In genomic region chr1:58309853-58310252, GRCm38 (mm10) we compare ENCODE assay signal across 28 mouse cellular contexts. TPM values are rescaled to one million over a fixed set of nuclear protein-coding genes. Genes with fewer than 3 reads are reported as not detected.
A peak's percentile ranks its signal among the peaks of the same experiment; 100 is the strongest.
DNase-seq lines count a peak whose midpoint lies in the region; TF ChIP-seq lines count a peak whose summit lies in the region.
"Had no signal": no experiment of that assay in that cellular context is flagged by ENCODE, and none has a peak within 500 bp of the region (broad histone marks: within the 10 kb centered on the region; RNA-seq: fewer than 3 reads in every experiment).

No protein-coding gene starts in this region.

- H3K36me3 ChIP-seq in heart, adult 2 months (ENCODE audit: control insufficient read depth, insufficient read depth, low read length) = no peaks in the 10 kb centered on the region
- H3K36me3 ChIP-seq: forebrain, embryonic 10.5 days; G1E; hindbrain, embryonic 12.5 days; hindbrain, embryonic 15.5 days had no signal

- H3K9ac ChIP-seq in heart, adult 2 months (ENCODE audit: low read depth, low read length) = no peak overlapping the region
- H3K9ac ChIP-seq: forebrain, embryonic 13.5 days; hindbrain, embryonic 12.5 days; hindbrain, embryonic 15.5 days had no signal

- no peak for TF ChIP-seq POLR2A in heart, adult 2 months (IDR thresholded peaks at IDR 0.05; ENCODE audit: insufficient read depth, low read depth, low read length)

- no peaks in the 10 kb centered on the region for H3K4me1 ChIP-seq in heart, adult 2 months (ENCODE audit: control insufficient read depth, insufficient read depth, low read length)
- H3K4me1 ChIP-seq: forebrain, embryonic 10.5 days; forebrain, embryonic 13.5 days; hindbrain, embryonic 12.5 days; hindbrain, embryonic 15.5 days had no signal

- 61% methylated on average over 4 of the region's 4 CpGs for WGBS in heart, adult 2 months

- intact Hi-C loops in heart, adult 2 months (cut with DNase I) = no loop called here

- no peak overlapping the region for H3K27ac ChIP-seq in heart, adult 2 months
- H3K27ac ChIP-seq: forebrain, embryonic 10.5 days; forebrain, embryonic 13.5 days; hindbrain, embryonic 12.5 days; hindbrain, embryonic 15.5 days had no signal

- H3K79me2 ChIP-seq in heart, adult 2 months (replicated peaks; ENCODE audit: control insufficient read depth, insufficient read depth, low read length) = no peaks in the 10 kb centered on the region

- no peaks in the 10 kb centered on the region for H3K27me3 ChIP-seq in heart, adult 2 months (ENCODE audit: control insufficient read depth, insufficient read depth, low read length)
- H3K27me3 ChIP-seq: CH12.LX; forebrain, embryonic 13.5 days; hindbrain, embryonic 12.5 days; hindbrain, embryonic 15.5 days; Patski had no signal

- H3K4me3 ChIP-seq in heart, adult 2 months = no peak overlapping the region
- H3K4me3 ChIP-seq: forebrain, embryonic 10.5 days; forebrain, embryonic 13.5 days; hindbrain, embryonic 12.5 days; hindbrain, embryonic 15.5 days had no signal

- DNase-seq in adrenal gland, adult 2 months = peak; percentile 55
- no peak for DNase-seq in adrenal gland, postnatal 25 days
- DNase-seq in heart, adult 11 months = peak; percentile 72
- DNase-seq in heart, adult 2 months = no peak
- DNase-seq in adrenal gland, postnatal 36 days = peak; percentile 18 to 44
- no peak for DNase-seq in layer of hippocampus, postnatal 25 days (ENCODE audit: extremely low spot score in 1 of 2, low spot score in 1 of 2)
- DNase-seq: B cell, adult 2 months; cerebellum, adult 18-20 months; cerebellum, adult 9-10 months; cerebellum, postnatal 14 days; gastrocnemius, postnatal 10 days; gastrocnemius, postnatal 36 days; kidney, adult 2 months had no signal

- no peak for TF ChIP-seq EP300 in heart, adult 2 months (IDR thresholded peaks at IDR 0.05; ENCODE audit: insufficient read depth, low read depth, low read length)

- TF ChIP-seq CTCF in heart, adult 2 months (IDR thresholded peaks at IDR 0.05) = no peak

RNA-seq across cellular contexts. Expression of gene Aox2, which starts 31.7 kb away (rescaled TPM):
- total RNA-seq in adrenal gland, adult 2 months (2021) = under 1 TPM; 0.24 to 0.55 TPM
- polyA plus RNA-seq in adrenal gland, adult 2 months (2012; rRNA removed) = 0.02 TPM in 1 of 2 replicates, not detected in the other
- total RNA-seq in adrenal gland, postnatal 25 days (2021) = 0.27 and 0.52 TPM in 2 replicates
- not detected for total RNA-seq in heart, adult 2 months (2021)
- polyA plus RNA-seq in heart, adult 2 months (2012; rRNA removed) = not detected in 2 replicates
- under 1 TPM; 0.30 to 0.86 TPM for total RNA-seq in adrenal gland, postnatal 36 days (2021)
- not detected for total RNA-seq in layer of hippocampus, postnatal 25 days (2021)
- total RNA-seq: CH12.LX; granulocyte monocyte progenitor cell, adult 5-6 weeks; heart, postnatal 25 days; hematopoietic stem cell, adult 5-6 weeks had no signal
- polyA plus RNA-seq: embryonic facial prominence, embryonic 11.5 days; forebrain, embryonic 13.5 days; forebrain, embryonic 16.5 days; heart, embryonic 11.5 days; heart, embryonic 14.5 days; heart, postnatal 0 days had no signal

Comparison
In these comparisons a context has a peak if more than half of its experiments do, and no peak if none do; other contexts are left out.
1. DNase-seq: peak in adrenal gland, adult 2 months (single experiment), heart, adult 11 months (single experiment) and adrenal gland, postnatal 36 days (2 of 2); none in adrenal gland, postnatal 25 days (single experiment), heart, adult 2 months (0 of 2) and layer of hippocampus, postnatal 25 days (0 of 2).